Mouse (Mus musculus): ENCODE measurements around the gene Vmn2r-ps159. TPM values are rescaled to one million over a fixed set of nuclear protein-coding genes. Genes with fewer than 3 reads are reported as not detected.
"Not testable (repeated sequence)": the region's sequence is repeated elsewhere in the genome, so short reads cannot be mapped to it uniquely, and the experiment has no call there.

Vmn2r-ps159 gene
- total RNA-seq (2021) = not detected
- long read RNA-seq, experiment 1 = 0 reads
- long read RNA-seq, experiment 2 = 0 reads

DNA sequence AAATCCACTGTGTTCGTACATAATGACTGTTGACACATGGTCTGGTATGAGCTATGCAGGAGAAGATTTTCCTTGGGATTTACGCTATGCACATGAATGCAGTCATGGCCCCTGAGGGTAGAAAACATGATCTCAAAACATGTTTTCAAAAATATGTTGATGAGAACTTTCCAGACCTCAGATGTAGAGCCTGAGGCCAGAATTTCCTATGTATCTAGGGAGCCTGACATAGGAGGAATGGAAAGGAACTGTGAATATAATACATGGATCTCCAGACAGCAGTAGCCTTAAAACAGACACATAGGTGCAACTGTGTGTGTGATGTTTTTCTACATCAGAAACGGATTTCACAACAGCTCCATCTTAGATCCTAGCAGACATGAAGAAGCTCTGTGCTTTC lies at the start of gene Vmn2r-ps159:
Gene Vmn2r-ps159, plus strand, starts transcription at position 301 of the 400 bp plus-strand sequence.
- DNase-seq (ENCODE audit: low spot score in 2 of 2) = not testable (repeated sequence)

GRCm38 (mm10) chr4:156341601-156342504 lies 10.9 kb downstream of the Vmn2r-ps159 start:
- DNase-seq (ENCODE audit: low spot score in 2 of 2) = not testable (repeated sequence)

DNA sequence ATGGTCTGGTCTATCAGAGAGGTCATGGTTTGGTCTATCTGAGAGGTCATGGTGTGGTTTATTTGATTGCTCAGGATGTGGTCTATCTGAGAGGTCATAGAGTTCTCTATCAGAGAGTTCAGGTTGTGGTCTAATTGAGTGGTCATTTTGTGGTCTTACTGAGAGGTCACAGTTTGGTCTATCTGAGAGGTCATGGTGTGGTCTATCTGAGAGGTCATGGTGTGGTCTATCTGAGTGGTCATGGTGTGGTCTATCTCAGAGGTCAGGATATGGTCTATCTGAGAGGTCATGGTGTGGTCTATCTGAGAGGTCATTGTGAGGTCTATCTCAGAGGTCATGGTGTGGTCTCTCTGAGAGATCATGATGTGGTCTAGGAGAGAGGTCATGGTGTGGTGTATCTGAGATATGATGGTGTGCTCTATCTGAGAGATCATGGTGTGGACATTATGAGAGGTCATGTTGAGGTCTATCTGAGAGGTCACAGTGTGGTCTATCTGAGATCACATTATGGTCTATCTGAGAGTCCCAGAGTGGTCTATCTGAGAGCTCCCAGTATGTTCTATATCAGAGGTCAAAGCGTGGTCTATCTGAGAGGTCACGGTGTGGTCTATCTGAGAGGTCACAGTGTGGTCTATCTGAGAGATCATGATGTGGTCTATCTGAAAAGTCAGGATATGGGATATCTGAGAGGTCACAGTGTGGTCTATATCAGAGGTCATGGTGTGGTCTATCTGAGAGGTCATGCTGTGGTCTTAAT lies 11.8 kb downstream of the Vmn2r-ps159 start:
- DNase-seq (ENCODE audit: low spot score in 2 of 2) = no peak

DNA sequence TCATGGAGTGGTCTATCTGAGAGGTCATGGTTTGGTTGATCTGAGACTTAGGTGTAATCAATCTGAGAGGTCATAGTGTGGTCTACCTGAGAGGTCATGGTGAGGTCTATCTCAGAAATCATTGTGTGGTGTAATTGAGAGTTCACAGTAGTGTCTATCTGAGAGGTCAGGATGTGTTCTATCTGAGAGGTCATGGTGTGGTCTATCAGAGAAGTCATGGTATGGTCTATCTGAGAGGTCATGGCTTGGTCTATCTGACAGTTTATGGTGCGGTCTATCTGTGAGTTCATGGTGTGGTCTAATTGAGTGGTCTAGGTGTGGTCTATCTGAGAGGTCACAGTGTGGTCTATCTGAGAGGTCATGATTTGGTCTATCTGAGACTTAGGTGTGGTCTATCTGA lies 12.4 kb downstream of the Vmn2r-ps159 start:
- no peak for DNase-seq (ENCODE audit: low spot score in 2 of 2)

GRCm38 (mm10) chr4:156356756-156357437 lies 26.0 kb downstream of the Vmn2r-ps159 start:
- DNase-seq (ENCODE audit: low spot score in 2 of 2) = not testable (repeated sequence)

Other genes with a start within 250 kb of the Vmn2r-ps159 start
- gene 9430015G10Rik, start 221.1 kb upstream of the Vmn2r-ps159 start, total RNA-seq (2021) = 10 to 100 TPM in 1 of 2 experiments, 1 to 10 TPM in 1; 9.6 to 12.9 TPM
- under 1 TPM in 1 of 2 experiments, not detected in 1; 0.10 TPM for gene Rnf223, start 200.6 kb upstream of the Vmn2r-ps159 start, total RNA-seq (2021)
- 10 to 100 TPM; 27.8 to 29.7 TPM for gene Agrn, start 133.6 kb upstream of the Vmn2r-ps159 start, total RNA-seq (2021)
- gene Isg15, start 130.3 kb upstream of the Vmn2r-ps159 start, total RNA-seq (2021) = 1 to 10 TPM; 4.8 to 6.8 TPM
- 1 to 10 TPM; 3.3 to 4.7 TPM for gene AW011738, start 127.8 kb upstream of the Vmn2r-ps159 start, total RNA-seq (2021)
- 1 to 10 TPM; 5.8 to 7.4 TPM for gene Perm1, start 115.2 kb upstream of the Vmn2r-ps159 start, total RNA-seq (2021)
- gene Plekhn1, start 96.2 kb upstream of the Vmn2r-ps159 start, total RNA-seq (2021) = 10 to 100 TPM; 19.7 to 19.8 TPM
- 10 to 100 TPM; 40.2 to 44.0 TPM for gene Noc2l, start 95.1 kb upstream of the Vmn2r-ps159 start, total RNA-seq (2021)
- gene Samd11, start 75.4 kb upstream of the Vmn2r-ps159 start, total RNA-seq (2021) = 1 to 10 TPM; 1.1 to 1.6 TPM

Measured in adrenal gland, adult 18-20 months (tissue).